Mouse (Mus musculus) liver, postnatal 0 days (tissue): ENCODE measurements at regions not wholly inside any gene's neighbourhood (a gene's known extent, or its start where the extent isn't known, plus 50 kb on each side); places are given as distances from the start of the nearest gene placed in this dataset.

ENCODE experiments used
- CTCF ChIP-seq: sonication (generic); IDR thresholded peaks from 2 replicates; pipeline ENCODE4 v1.5.1; 2016; ENCODE audit warnings: antibody characterized with exemption, low read depth
- EP300 ChIP-seq: IDR thresholded peaks from 2 replicates; pipeline ENCODE4 v1.6.1; 2016; ENCODE audit warnings: antibody characterized with exemption, low read depth, mild to moderate bottlenecking

DNA sequence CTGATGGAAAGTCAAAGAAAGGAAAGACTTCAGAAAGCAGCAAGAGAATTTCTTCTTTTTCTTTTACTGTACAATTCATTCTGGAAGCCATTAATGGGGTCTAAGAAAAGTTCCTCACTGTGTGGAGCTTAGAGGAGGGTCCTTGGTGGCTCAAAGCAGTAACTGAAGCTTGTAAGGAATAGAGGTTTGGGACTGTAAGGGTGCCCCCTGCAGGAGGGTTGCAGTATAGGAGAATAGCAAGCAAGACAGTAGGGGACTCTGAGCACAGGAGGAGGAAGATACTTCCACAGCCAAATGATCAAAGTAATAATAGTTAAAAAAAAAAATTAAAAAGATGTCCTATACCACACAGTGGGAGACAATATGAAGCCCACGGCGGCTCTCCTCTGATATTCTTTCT is 382.8 kb upstream of the Gm6657 start:
- TF ChIP-seq CTCF (peak; percentile 62), EP300 (no peak)
